ENCODE assay signal across 8 mouse cellular contexts in genomic region chr14:105501792-105502632, GRCm38 (mm10).
DNase-seq lines count a peak whose midpoint lies in the region; ATAC-seq and TF ChIP-seq lines count a peak whose summit lies in the region.

No protein-coding gene starts in this region.

- TF ChIP-seq EP300 in stomach, postnatal 0 days (optimal IDR thresholded peaks at IDR 0.05): no peak

- H3K4me1 ChIP-seq in limb, embryonic 11.5 days (ENCODE audit: control insufficient read depth, insufficient read depth, low read length): peaks cover 30% of the 10 kb centered on the region
- H3K4me1 ChIP-seq in stomach, postnatal 0 days (replicated peaks; ENCODE audit: control insufficient read depth, insufficient read depth): no peaks in the 10 kb centered on the region

- no peak overlapping the region for H3K9ac ChIP-seq in limb, embryonic 11.5 days (ENCODE audit: low read length)
- 0 out of 2 replicates have a peak overlapping the region, but pooled peaks have one; percentile 3 for H3K9ac ChIP-seq in stomach, postnatal 0 days (ENCODE audit: low read length)

- H3K4me3 ChIP-seq in limb, embryonic 11.5 days (ENCODE audit: low read depth, low read length): no peak overlapping the region
- peak overlapping the region; percentile 3; the same call in 1 of the 2 replicates for H3K4me3 ChIP-seq in stomach, postnatal 0 days (ENCODE audit: low read depth, low read length)

- H3K36me3 ChIP-seq in limb, embryonic 11.5 days (ENCODE audit: control insufficient read depth, insufficient read depth, low read length): no peaks in the 10 kb centered on the region
- no peaks in the 10 kb centered on the region for H3K36me3 ChIP-seq in stomach, postnatal 0 days (ENCODE audit: control insufficient read depth, insufficient read depth, low read length)

- ATAC-seq in limb, embryonic 11.5 days (ENCODE audit: insufficient number of reproducible peaks, low FRiP score, low TSS enrichment, low read depth): 0 out of 2 replicates have a peak, but pooled peaks have one; percentile 15
- peak; percentile 54; the same call in 1 of the 2 replicates for ATAC-seq in stomach, postnatal 0 days (ENCODE audit: low FRiP score, low TSS enrichment)

- H3K27me3 ChIP-seq in limb, embryonic 11.5 days (ENCODE audit: control insufficient read depth, insufficient read depth, low read length): no peaks in the 10 kb centered on the region
- no peaks in the 10 kb centered on the region for H3K27me3 ChIP-seq in stomach, postnatal 0 days (ENCODE audit: control insufficient read depth, insufficient read depth, low read length)

- H3K27ac ChIP-seq in limb, embryonic 11.5 days (replicated peaks; ENCODE audit: low read depth, low read length): no peak overlapping the region
- peak overlapping the region; percentile 35; the same call in 1 of the 2 replicates for H3K27ac ChIP-seq in stomach, postnatal 0 days (replicated peaks)

- H3K9me3 ChIP-seq in limb, embryonic 11.5 days (ENCODE audit: control insufficient read depth, low read length): no peaks in the 10 kb centered on the region
- no peaks in the 10 kb centered on the region for H3K9me3 ChIP-seq in stomach, postnatal 0 days (ENCODE audit: control insufficient read depth, low read length)

- 4% methylated on average over 21 of the region's 21 CpGs for WGBS in limb, embryonic 11.5 days
- 25% methylated on average over 21 of the region's 21 CpGs for WGBS in stomach, postnatal 0 days

- intact Hi-C loops in heart, postnatal 10 days (cut with DNase I): loop anchor here (5.0 kb wide), 1 partner anchor 235 kb away; no protein-coding TSS in a partner anchor
- intact Hi-C loops in gastrocnemius, postnatal 36 days (cut with DNase I): no loop called here

- peak; percentile 21 to 23 for DNase-seq in cerebellum, adult 18-20 months
- DNase-seq in cerebellum, postnatal 4 days (ENCODE audit: low spot score in 2 of 2): no peak
- peak; percentile 40 for DNase-seq in WW6 (ENCODE audit: low read depth, low spot score)
- DNase-seq in heart, postnatal 10 days: peak; percentile 11 to 16
- DNase-seq in limb, embryonic 11.5 days (ENCODE audit: low spot score): peak; percentile 44
- no peak for DNase-seq in stomach, postnatal 0 days (ENCODE audit: low spot score)
- DNase-seq in urinary bladder, adult 18-20 months (ENCODE audit: low spot score in 2 of 2): no peak
- DNase-seq in gastrocnemius, postnatal 36 days: no peak

- H3K4me2 ChIP-seq in limb, embryonic 11.5 days (ENCODE audit: low read depth, severe bottlenecking): peak overlapping the region; percentile 15; the same call in 1 of the 2 replicates
- peak overlapping the region; percentile 34 for H3K4me2 ChIP-seq in stomach, postnatal 0 days (replicated peaks; ENCODE audit: low read depth)

- no peak for TF ChIP-seq CTCF in stomach, postnatal 0 days (IDR thresholded peaks at IDR 0.05; ENCODE audit: low read depth)

Comparison
In these comparisons a context has a peak if more than half of its experiments do, and no peak if none do; other contexts are left out.
1. DNase-seq: peak in cerebellum, adult 18-20 months (2 of 2), WW6 (single experiment), heart, postnatal 10 days (2 of 2) and limb, embryonic 11.5 days (single experiment); none in cerebellum, postnatal 4 days (0 of 2), stomach, postnatal 0 days (single experiment), urinary bladder, adult 18-20 months (0 of 2) and gastrocnemius, postnatal 36 days (0 of 2).